Comparison of ENCODE assay signal across 21 mouse cellular contexts in the genomic region with DNA sequence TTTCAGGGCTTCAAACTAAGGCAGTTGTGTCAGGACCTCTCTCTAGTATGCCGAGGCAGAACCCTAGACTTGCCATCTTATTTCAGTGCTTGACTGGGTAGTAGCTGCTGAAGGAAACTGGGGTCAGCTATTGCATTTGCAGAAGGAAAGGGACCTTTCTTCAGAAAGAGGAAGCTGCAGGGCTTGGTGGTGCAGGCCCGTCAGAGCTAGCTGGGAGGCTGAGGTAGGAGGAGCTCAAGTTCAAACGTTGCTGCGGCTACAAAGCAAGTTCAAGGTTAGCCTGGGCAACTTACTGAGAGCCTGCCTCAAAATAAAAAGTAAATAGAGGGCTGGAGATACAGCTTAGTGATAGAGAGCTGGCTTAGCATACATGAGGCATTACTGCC.
DNase-seq lines count a peak whose midpoint lies in the region; ATAC-seq and TF ChIP-seq lines count a peak whose summit lies in the region.
"Had no signal": no experiment of that assay in that cellular context is flagged by ENCODE, and none has a peak within 500 bp of the region (broad histone marks: within the 10 kb centered on the region; RNA-seq: fewer than 3 reads in every experiment).

No protein-coding gene starts in this region.

- H3K27me3 ChIP-seq in MEL (ENCODE audit: control insufficient read depth in 1 of 2, insufficient read depth in 2 of 2, low read length in 2 of 2): no peaks in the 10 kb centered on the region
- H3K27me3 ChIP-seq: embryonic facial prominence, embryonic 15.5 days; heart, embryonic 12.5 days; limb, embryonic 12.5 days; liver, embryonic 15.5 days; neural tube, embryonic 15.5 days had no signal

- H3K27ac ChIP-seq in MEL (ENCODE audit: control insufficient read depth, low read depth, low read length): no peak overlapping the region
- H3K27ac ChIP-seq: embryonic facial prominence, embryonic 15.5 days; forebrain, embryonic 10.5 days; hindbrain, postnatal 0 days; limb, embryonic 12.5 days; liver, embryonic 15.5 days; neural tube, embryonic 15.5 days; stomach, postnatal 0 days had no signal

- peak; percentile 66 for DNase-seq in heart, adult 11 months
- no peak for DNase-seq in heart, postnatal 25 days (ENCODE audit: low spot score)
- DNase-seq in 416B (ENCODE audit: low read depth): peak; percentile 70
- DNase-seq in MEL (ENCODE audit: low read depth, low spot score): peak; percentile 64
- no peak for DNase-seq in gastrocnemius, postnatal 10 days
- no peak for DNase-seq in cerebellum, postnatal 25 days
- DNase-seq: cerebellum, adult 9-10 months; embryo, embryonic 11 days; heart, postnatal 36 days; kidney, adult 18-20 months; kidney, postnatal 14 days; retina, postnatal 1 day had no signal

- no peak for TF ChIP-seq CTCF in MEL (IDR thresholded peaks at IDR 0.05 in 2 of 3, conservative IDR thresholded peaks at IDR 0.05 in 1 of 3; ENCODE audit: control insufficient read depth in 1 of 3, insufficient read depth in 1 of 3, low read depth in 2 of 3, low read length in 3 of 3, poor library complexity in 1 of 3, severe bottlenecking in 1 of 3)

- TF ChIP-seq RAD21 in MEL (IDR thresholded peaks at IDR 0.05; ENCODE audit: low read depth, low read length): no peak

- no peak overlapping the region for H3K9ac ChIP-seq in MEL (ENCODE audit: control insufficient read depth, low read depth, low read length, poor library complexity, severe bottlenecking)
- H3K9ac ChIP-seq: embryonic facial prominence, embryonic 15.5 days; heart, embryonic 12.5 days; limb, embryonic 12.5 days; liver, embryonic 15.5 days; neural tube, embryonic 15.5 days had no signal

- peaks cover 0 to 2% of the 10 kb centered on the region in 2 experiments; a peak in 1 of 4 replicates for H3K36me3 ChIP-seq in MEL (ENCODE audit: control insufficient read depth in 1 of 2, insufficient read depth in 2 of 2, low read length in 2 of 2)
- H3K36me3 ChIP-seq: embryonic facial prominence, embryonic 15.5 days; forebrain, embryonic 10.5 days; heart, embryonic 12.5 days; limb, embryonic 12.5 days; liver, embryonic 15.5 days; neural tube, embryonic 15.5 days had no signal

- intact Hi-C loops in heart, postnatal 25 days (cut with DNase I): no loop called here

- H3K79me2 ChIP-seq in MEL (ENCODE audit: control insufficient read depth, insufficient read depth, low read length, poor library complexity): no peaks in the 10 kb centered on the region

- no peak for TF ChIP-seq POLR2A in MEL (IDR thresholded peaks at IDR 0.05; ENCODE audit: control insufficient read depth in 1 of 2, insufficient read depth in 1 of 2, low read depth in 1 of 2, low read length in 2 of 2, poor library complexity in 1 of 2)

- peaks cover 0 to 2% of the 10 kb centered on the region in 2 experiments; a peak in 1 of 4 replicates for H3K4me1 ChIP-seq in MEL (ENCODE audit: control insufficient read depth in 1 of 2, insufficient read depth in 2 of 2, low read length in 2 of 2)
- H3K4me1 ChIP-seq: embryonic facial prominence, embryonic 15.5 days; forebrain, embryonic 10.5 days; limb, embryonic 12.5 days; liver, embryonic 15.5 days; neural tube, embryonic 15.5 days had no signal

- peak; percentile 85 for ATAC-seq in megakaryocyte progenitor cell, adult 5-6 weeks (replicated peaks; ENCODE audit: poor library complexity)
- ATAC-seq: hindbrain, postnatal 0 days had no signal

- H3K4me3 ChIP-seq in MEL (ENCODE audit: control insufficient read depth in 1 of 2, insufficient read depth in 1 of 2, low read depth in 2 of 2, low read length in 2 of 2): no peak overlapping the region
- H3K4me3 ChIP-seq: embryonic facial prominence, embryonic 15.5 days; forebrain, embryonic 10.5 days; heart, embryonic 12.5 days; limb, embryonic 12.5 days; liver, embryonic 15.5 days; neural tube, embryonic 15.5 days had no signal

- no peaks in the 10 kb centered on the region for H3K9me3 ChIP-seq in MEL (replicated peaks; ENCODE audit: insufficient read depth, low read length)
- H3K9me3 ChIP-seq: embryonic facial prominence, embryonic 15.5 days; forebrain, embryonic 10.5 days; heart, embryonic 12.5 days; limb, embryonic 12.5 days; liver, embryonic 15.5 days; neural tube, embryonic 15.5 days had no signal

- no peak for TF ChIP-seq EP300 in MEL (IDR thresholded peaks at IDR 0.05; ENCODE audit: low read depth in 1 of 2, low read length in 2 of 2)

TF ChIP-seq in MEL, 35 proteins besides CTCF, POLR2A, EP300 and RAD21:
- TF ChIP-seq POLR2AphosphoS5 (IDR thresholded peaks at IDR 0.05; ENCODE audit: borderline replicate concordance, low read depth, low read length): no peak
- no peak for TF ChIP-seq MEF2A (IDR thresholded peaks at IDR 0.05; ENCODE audit: extremely low read depth, insufficient replicate concordance, low read depth, low read length, poor library complexity, severe bottlenecking)
- no peak for TF ChIP-seq JUND (IDR thresholded peaks at IDR 0.05; ENCODE audit: low read depth, low read length)
- TF ChIP-seq ZMIZ1 (IDR thresholded peaks at IDR 0.05; ENCODE audit: low read depth, low read length): no peak
- no peak for TF ChIP-seq UBTF (IDR thresholded peaks at IDR 0.05; ENCODE audit: borderline replicate concordance, insufficient read depth, low read depth, low read length)
- no peak for TF ChIP-seq MYB (IDR thresholded peaks at IDR 0.05; ENCODE audit: low read depth, low read length)
- no peak for TF ChIP-seq ZKSCAN1 (IDR thresholded peaks at IDR 0.05; ENCODE audit: low read depth, low read length)
- TF ChIP-seq MAX (IDR thresholded peaks at IDR 0.05; ENCODE audit: low read length): no peak
- no peak for TF ChIP-seq USF1 (IDR thresholded peaks at IDR 0.05; ENCODE audit: low read depth, low read length)
TF ChIP-seq in MEL: peak in this region for 0.

Comparison
In these comparisons a context has a peak if more than half of its experiments do, and no peak if none do; other contexts are left out.
1. DNase-seq: peak in heart, adult 11 months (single experiment), 416B (single experiment) and MEL (single experiment); none in heart, postnatal 25 days (single experiment), gastrocnemius, postnatal 10 days (single experiment) and cerebellum, postnatal 25 days (0 of 2).